Mouse (Mus musculus) forebrain, embryonic 10.5 days (tissue): ENCODE measurements at regions not wholly inside any gene's neighbourhood (a gene's known extent, or its start where the extent isn't known, plus 50 kb on each side); places are given as distances from the start of the nearest gene placed in this dataset.

Experiments used
- DNase-seq: peaks from one replicate; pipeline ENCODE4 v3.0.0-alpha.2; 2017; ENCODE audit warnings: low spot score; ENCODE audit errors: extremely low spot score
- H3K27ac ChIP-seq: fragments of 300-500 bp; sonication (generic); 2 replicates; pipeline ENCODE4 v1.5.1; 2016; ENCODE audit warnings: mild to moderate bottlenecking
- H3K27me3 ChIP-seq: fragments of 300-500 bp; sonication (generic); 2 replicates; pipeline ENCODE4 v1.6.1; 2016; ENCODE audit warnings: mild to moderate bottlenecking; ENCODE audit not compliant: poor library complexity, severe bottlenecking
- H3K36me3 ChIP-seq: fragments of 300-500 bp; sonication (generic); replicated peaks from 2 replicates; pipeline ENCODE4 v1.6.1; 2016; ENCODE audit warnings: mild to moderate bottlenecking, moderate library complexity
- H3K4me1 ChIP-seq: fragments of 300-500 bp; sonication (generic); 2 replicates; pipeline ENCODE4 v1.6.1; 2016
- H3K4me3 ChIP-seq: fragments of 300-500 bp; sonication (generic); 2 replicates; pipeline ENCODE4 v1.5.1; 2016; ENCODE audit warnings: mild to moderate bottlenecking, moderate library complexity
- H3K9me3 ChIP-seq: fragments of 300-500 bp; sonication (generic); 2 replicates; pipeline ENCODE4 v1.6.1; 2016; ENCODE audit warnings: mild to moderate bottlenecking, moderate library complexity
- WGBS: fragments of 180-500 bp; shearing (Covaris S2); methylation state at CpG from one replicate; pipeline ENCODE4 v1.1.7; 2016; 5-methylcytosine and 5-hydroxymethylcytosine counted together

DNA sequence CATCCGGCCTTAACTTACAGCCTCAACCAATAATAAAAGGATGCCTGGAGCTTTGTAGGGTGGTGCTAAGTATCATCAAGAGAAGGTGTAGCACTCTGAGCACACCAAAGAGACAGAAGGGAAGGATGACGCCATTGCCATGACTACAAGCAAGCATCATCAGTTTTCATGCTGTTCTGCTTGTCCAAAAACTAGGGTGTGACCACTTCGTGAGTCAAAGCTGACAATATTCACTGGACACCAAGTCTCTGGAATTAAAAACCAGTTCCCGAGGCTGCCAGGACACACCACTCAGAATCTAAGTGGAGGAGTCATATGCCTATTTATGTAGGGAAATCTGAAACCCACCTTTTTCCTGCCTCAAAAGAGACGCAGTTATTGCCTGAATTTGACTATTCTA lies 136.4 kb upstream of the Zfp648 start:
- H3K36me3 ChIP-seq: no peaks in the 10 kb centered on the region
- no peaks in the 10 kb centered on the region for H3K9me3 ChIP-seq
- H3K27ac ChIP-seq: no peak overlapping the region
- no peak for DNase-seq
- no peak overlapping the region for H3K4me3 ChIP-seq
- WGBS: 91% methylated on average over 5 of the region's 5 CpGs
- H3K4me1 ChIP-seq: peaks cover 4% of the 10 kb centered on the region; the same call in 1 of the 2 replicates
- H3K27me3 ChIP-seq: no peaks in the 10 kb centered on the region

DNA sequence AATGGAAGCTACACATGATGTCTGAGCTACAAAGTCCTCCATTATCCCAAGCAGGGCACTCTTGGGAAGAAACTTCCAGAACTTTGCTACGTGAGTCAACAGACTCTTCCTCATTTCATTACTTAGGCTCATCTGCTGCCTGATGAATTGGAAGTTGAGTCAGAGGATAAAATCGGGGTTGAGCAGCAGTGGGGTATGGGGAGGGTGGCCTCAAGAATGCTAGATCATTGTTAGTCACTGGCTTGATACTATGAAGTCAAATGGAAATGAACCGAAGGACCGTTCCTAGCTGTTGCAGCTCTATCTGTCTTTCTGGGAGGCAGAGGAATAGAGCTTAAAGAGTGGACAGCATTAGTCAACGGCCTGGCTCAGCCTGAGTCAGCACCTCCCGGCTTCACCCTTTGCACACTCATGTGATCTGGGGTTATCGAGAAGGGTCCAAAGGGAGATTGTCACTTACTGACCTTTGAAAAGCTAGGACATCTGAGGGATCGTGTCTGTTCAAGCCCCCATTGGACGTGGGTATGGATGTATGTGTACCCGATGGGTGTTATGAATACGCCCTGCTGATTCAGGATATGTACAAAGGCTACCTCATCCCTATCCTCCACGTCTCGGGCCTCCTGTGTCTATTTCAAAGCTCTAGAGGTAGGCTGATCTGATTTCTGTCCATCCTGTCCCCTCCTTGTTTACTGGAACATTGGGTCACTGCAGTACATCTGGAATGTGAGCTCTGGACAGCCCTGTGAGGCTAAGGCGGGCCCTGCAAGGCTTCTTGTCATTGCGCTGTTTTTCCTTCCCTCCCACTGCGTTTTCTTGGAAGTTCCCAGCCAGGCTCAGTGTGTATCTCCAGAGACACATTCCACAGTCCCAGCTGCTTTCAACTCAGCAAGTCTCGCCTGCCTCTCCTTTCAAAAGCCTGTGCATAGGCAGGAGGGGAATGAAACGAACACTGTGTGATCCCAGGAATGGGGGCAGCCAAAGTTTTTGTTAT lies 135.4 kb upstream of the Zfp648 start:
- Histone ChIP-seq H3K4me3 (no peak overlapping the region), H3K36me3 (no peaks in the 10 kb centered on the region), H3K4me1 (peaks cover 4% of the 10 kb centered on the region; the same call in 1 of the 2 replicates), H3K27me3 (no peaks in the 10 kb centered on the region), H3K9me3 (no peaks in the 10 kb centered on the region), H3K27ac (no peak overlapping the region)
- no peak for DNase-seq
- WGBS: 82% methylated on average over 18 of the region's 18 CpGs

DNA sequence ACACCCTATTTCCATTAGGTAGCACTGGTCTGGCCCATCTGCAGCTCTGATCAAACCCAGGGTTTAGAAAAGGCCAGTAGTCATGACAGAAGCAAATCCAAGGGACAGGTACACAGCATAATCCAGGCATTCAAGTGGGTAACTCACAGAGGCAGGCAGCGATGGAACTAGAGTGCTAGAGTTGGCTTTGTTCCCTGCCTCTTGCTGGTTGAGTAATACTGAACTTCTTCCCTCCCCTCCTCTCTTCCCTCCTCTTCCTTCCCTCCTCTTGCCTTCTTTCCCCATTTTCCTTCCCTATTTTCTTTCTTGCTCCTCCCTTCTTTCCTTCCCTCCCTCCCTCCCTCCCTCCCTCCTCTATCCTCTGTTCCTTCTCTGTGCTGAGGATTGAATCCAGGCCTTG lies 133.1 kb upstream of the Zfp648 start:
- no peaks in the 10 kb centered on the region for H3K36me3 ChIP-seq
- peaks cover 4% of the 10 kb centered on the region; the same call in 1 of the 2 replicates for H3K4me1 ChIP-seq
- no peak overlapping the region for H3K4me3 ChIP-seq
- H3K27me3 ChIP-seq: no peaks in the 10 kb centered on the region
- no peaks in the 10 kb centered on the region for H3K9me3 ChIP-seq
- DNase-seq: no peak
- H3K27ac ChIP-seq: no peak overlapping the region
- 91% methylated on average over 1 of the region's 1 CpGs for WGBS

DNA sequence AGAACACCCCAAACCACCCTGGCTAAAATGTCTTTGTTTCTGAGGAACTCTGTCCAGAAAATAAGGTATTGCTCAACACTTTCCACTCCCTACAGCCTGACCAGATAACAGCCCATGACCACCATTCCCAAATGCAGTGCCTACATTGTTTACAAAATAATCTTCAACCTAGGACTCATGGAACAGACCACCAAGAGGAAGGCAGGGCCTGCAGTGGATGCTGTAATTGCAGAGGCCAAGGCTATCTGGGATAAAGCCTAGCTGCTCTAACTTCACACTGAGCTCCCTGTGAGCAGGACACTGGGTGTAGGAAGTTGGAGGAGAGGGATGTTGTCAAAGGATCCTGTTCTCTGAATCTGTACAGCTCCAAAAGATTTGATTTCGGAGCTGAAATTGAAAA lies 126.7 kb upstream of the Zfp648 start:
- no peak for DNase-seq
- H3K9me3 ChIP-seq: no peaks in the 10 kb centered on the region
- H3K27ac ChIP-seq: no peak overlapping the region
- 91% methylated on average over 1 of the region's 1 CpGs for WGBS
- no peak overlapping the region for H3K4me3 ChIP-seq
- H3K36me3 ChIP-seq: no peaks in the 10 kb centered on the region
- H3K27me3 ChIP-seq: no peaks in the 10 kb centered on the region
- 0 out of 2 replicates have a peak, but pooled peaks cover 4% of the 10 kb centered on the region for H3K4me1 ChIP-seq

DNA sequence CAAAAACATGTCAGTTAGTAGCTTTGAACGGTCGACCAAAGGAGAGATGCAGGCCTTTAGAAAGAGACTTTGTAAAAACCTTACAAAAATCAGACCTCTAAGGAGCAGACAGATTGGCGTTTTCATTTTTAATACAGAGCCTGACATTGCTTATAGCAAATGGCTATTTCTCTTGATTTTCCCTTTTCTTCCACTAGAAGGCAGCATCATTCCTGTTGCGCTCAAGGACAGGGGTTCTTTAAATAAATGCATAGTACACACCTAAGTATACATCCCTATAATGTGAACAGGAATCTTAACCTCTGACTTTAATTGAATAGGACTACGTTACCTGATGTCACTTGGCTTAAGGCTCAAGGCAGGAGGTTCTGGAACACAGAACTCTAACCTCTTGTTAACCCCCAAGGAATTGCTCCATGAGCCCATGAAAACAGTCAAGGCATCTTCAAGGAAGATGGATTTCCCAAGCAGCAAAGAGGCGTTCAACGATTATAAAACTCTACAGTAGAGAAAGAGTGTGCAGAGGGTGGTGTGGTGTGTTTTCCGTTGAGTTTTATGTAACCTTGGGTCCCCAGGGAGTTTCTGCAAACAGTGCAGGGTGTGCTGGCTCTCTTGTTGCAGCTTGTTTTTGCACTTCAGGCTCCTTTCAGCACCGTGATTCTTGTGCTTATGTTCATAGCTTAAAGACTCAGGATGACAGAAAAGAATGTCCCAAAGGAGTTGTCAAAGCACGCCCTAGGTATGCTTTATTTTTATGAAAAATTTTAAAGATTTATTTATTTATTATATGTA lies 124.1 kb upstream of the Zfp648 start:
- Histone ChIP-seq H3K27me3 (no peaks in the 10 kb centered on the region), H3K36me3 (no peaks in the 10 kb centered on the region), H3K4me3 (no peak overlapping the region), H3K27ac (no peak overlapping the region), H3K9me3 (no peaks in the 10 kb centered on the region), H3K4me1 (peaks cover 17% of the 10 kb centered on the region)
- DNase-seq: no peak
- 74% methylated on average over 10 of the region's 10 CpGs for WGBS

DNA sequence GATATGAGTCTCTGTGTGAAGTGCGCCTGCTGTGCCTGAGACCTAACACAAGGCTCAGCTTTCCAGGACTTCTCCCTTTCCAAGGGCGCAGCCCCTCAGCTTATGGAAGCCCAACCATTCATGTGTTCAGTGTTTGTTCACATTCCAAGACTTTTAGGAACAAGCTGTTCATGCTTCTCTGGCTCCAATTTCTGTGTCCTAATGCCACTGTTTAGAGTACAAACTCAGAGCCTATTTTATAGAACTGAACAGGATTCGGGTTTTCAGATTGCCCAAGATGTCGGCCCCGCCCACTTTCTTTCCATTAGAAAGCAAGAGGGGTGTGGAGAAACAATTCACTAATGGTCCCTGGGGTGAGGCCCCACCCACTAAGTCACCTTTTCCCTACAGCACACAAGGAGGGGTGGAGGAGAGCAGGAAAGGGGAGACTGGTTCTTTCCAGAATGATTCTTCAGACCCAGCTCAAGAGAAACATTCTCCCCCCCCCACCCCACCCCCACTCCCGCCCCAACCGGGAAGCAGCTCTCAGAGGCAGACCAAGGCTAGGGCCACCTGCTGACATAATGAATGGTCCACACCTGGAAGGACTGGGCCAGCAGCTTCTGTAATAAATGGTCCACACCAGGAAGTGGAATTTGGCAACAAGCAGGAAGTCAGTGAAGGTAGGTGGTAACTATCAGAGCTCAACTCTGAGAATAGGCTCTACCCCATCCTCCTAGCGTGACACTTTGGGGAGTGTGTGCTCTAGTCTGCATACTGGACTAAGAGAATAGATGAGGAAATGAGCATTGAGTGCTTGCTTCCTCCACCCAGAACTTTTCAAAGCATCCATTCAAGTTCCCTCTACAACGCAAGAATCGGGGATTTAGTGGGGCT lies 120.2 kb upstream of the Zfp648 start:
- peaks cover 17% of the 10 kb centered on the region for H3K4me1 ChIP-seq
- H3K27me3 ChIP-seq: no peaks in the 10 kb centered on the region
- no peaks in the 10 kb centered on the region for H3K9me3 ChIP-seq
- 58% methylated on average over 10 of the region's 10 CpGs for WGBS
- no peak overlapping the region for H3K27ac ChIP-seq
- no peak overlapping the region for H3K4me3 ChIP-seq
- no peaks in the 10 kb centered on the region for H3K36me3 ChIP-seq
- DNase-seq: no peak

DNA sequence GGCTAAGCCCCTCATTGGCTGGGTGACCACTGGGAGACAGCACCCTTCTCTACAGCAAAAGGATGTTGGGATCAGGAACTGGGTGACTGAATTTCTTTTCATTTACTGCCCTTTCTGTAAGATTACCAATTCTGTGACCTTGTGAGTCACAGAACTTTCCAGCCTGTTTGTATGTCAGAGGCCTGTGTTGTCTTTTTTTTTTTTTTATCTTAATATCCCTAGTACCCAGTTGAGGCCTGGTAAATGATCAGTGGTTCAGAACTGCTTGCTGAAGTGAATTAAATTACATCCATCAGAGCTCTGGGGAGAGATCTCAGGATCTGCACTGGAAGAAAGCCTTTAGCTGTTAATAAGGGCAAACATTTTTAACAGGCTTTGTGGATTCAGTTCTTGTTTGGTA lies 114.8 kb upstream of the Zfp648 start:
- Histone ChIP-seq H3K9me3 (no peaks in the 10 kb centered on the region), H3K4me3 (no peak overlapping the region), H3K36me3 (no peaks in the 10 kb centered on the region), H3K27me3 (no peaks in the 10 kb centered on the region), H3K4me1 (no peaks in the 10 kb centered on the region), H3K27ac (no peak overlapping the region)
- no peak for DNase-seq

DNA sequence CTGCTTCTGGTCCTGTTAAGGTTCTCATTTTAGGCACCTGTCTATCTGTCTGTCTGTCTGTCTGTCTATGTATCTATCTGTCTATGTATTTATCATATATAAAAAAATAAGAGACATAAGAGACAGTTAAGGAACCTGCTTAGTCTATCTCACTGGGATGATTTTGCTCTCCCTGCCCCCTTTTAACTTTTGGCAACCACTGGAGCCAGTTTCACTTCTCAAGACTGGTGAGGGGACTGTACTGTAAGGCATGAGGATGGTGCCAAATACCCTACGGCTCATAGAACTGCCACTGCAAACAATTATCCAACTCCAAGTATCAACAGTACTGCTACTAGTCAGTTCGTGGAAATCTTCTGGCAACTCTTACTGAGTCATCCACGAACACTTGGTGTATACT lies 111.2 kb upstream of the Zfp648 start:
- Histone ChIP-seq H3K27me3 (no peaks in the 10 kb centered on the region), H3K27ac (no peak overlapping the region), H3K9me3 (no peaks in the 10 kb centered on the region), H3K4me1 (no peaks in the 10 kb centered on the region), H3K4me3 (no peak overlapping the region), H3K36me3 (no peaks in the 10 kb centered on the region)
- 95% methylated on average over 3 of the region's 3 CpGs for WGBS
- no peak for DNase-seq

DNA sequence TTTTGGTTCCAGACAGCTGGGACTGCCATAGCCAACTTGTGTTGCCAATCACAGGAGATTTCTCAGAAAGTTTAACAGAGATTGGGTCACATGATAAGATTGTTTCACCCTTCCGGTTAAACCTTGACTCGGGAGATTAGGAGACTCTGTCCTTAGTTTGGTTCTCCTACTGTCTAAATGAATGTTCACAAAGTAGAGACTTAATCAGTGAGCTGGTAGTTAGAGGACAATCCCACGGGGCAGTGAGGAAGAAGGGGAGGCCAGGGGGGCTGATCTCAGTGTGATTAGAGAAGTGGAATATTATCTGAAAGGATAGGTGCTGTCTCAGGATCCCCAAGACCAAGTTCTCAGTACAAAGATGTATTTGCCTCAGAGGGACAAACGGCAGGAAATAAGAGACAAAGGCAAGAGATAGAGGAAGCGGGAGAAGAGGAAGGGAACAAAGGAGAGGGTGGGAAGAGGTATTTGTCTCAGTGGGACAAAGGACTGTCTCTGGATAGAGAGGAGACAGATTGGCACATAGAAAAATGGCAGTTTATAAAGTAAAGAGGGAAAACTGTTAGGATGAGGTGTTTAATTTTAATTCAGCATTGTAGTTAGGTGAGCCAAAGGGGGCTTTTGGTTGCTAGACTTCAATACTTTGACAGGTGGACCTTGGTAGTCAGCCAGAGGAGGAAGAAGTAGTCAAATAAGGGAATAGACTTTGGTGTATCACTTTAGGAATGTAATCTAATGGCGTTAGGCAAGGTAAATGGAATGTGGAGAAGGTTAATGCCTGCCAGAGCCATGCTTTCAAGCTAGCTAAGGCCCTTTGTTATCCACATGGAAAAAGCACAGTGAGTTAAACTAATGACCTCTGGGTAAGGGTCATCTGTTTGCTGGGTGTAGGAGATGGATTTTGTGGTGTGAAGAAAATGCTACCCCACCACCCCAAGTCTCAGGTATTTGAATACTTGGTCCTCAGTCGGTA lies 110.2 kb upstream of the Zfp648 start:
- no peaks in the 10 kb centered on the region for H3K4me1 ChIP-seq
- H3K9me3 ChIP-seq: no peaks in the 10 kb centered on the region
- WGBS: 75% methylated on average over 7 of the region's 7 CpGs
- H3K27me3 ChIP-seq: no peaks in the 10 kb centered on the region
- no peaks in the 10 kb centered on the region for H3K36me3 ChIP-seq
- no peak overlapping the region for H3K4me3 ChIP-seq
- H3K27ac ChIP-seq: no peak overlapping the region
- no peak for DNase-seq

DNA sequence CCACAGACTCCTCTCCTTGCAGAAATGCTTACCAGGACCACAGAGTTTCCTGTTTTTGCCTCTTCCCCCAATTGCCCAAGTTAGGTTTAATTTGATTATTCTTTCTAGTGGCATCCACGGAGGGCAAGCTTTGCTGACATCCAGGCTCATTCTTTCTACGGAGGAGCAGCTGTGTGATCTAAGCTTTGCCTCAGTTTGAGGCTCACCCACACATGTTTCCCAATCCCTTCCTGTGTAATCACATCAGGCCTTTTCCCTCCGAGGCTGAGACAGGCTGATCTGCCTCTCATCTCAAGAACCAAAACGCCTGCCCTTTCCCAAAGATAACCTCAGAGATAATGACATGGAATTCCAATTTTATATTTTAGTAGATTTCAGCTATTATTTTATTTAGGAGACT lies 107.4 kb upstream of the Zfp648 start:
- no peaks in the 10 kb centered on the region for H3K36me3 ChIP-seq
- no peak overlapping the region for H3K27ac ChIP-seq
- no peaks in the 10 kb centered on the region for H3K4me1 ChIP-seq
- no peaks in the 10 kb centered on the region for H3K27me3 ChIP-seq
- no peak for DNase-seq
- 72% methylated on average over 4 of the region's 4 CpGs for WGBS
- H3K9me3 ChIP-seq: no peaks in the 10 kb centered on the region
- no peak overlapping the region for H3K4me3 ChIP-seq

DNA sequence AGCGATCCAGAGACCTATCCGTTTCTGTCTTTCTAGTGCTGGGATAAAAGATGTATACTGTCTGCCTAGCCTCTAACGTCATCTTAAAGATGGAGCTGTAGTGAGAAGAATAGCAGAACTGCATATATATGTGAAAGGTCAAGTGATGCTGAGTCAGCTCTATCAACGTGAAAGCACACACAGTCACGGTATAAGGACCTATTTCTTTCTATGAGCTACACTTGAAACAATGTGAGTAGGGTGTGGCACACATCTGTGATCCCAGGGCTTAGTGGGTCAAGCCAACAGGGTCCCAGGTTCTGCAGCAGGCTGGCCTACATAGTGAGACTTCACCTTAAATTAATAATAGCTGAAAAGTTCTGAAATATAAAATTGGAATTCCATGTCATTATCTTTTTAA lies 106.6 kb upstream of the Zfp648 start:
- H3K27me3 ChIP-seq: no peaks in the 10 kb centered on the region
- 86% methylated on average over 5 of the region's 5 CpGs for WGBS
- H3K9me3 ChIP-seq: no peaks in the 10 kb centered on the region
- no peak overlapping the region for H3K27ac ChIP-seq
- H3K36me3 ChIP-seq: no peaks in the 10 kb centered on the region
- no peak for DNase-seq
- H3K4me3 ChIP-seq: no peak overlapping the region
- H3K4me1 ChIP-seq: no peaks in the 10 kb centered on the region
